Comparison of ENCODE assay signal across 9 mouse cellular contexts in the genomic region with DNA sequence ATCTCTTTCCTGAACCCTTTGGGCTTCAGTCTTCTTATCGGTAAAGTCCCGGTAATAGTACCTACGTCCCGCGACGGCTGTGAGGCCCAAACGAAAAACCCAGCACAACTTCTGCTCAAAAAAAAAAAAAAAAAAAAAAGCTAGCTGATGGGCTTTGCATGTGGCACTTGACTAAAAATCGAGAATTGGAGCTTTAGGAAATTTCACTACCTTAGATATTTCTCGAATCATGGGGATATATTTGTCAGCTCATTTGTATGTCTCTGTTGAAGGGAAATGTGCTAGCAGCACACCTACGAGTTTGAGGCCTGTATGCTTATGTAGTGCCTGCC. TPM values are rescaled to one million over a fixed set of nuclear protein-coding genes. Genes with fewer than 3 reads are reported as not detected.
DNase-seq lines count a peak whose midpoint lies in the region; ATAC-seq and TF ChIP-seq lines count a peak whose summit lies in the region.
"Had no signal": no experiment of that assay in that cellular context is flagged by ENCODE, and none has a peak within 500 bp of the region (broad histone marks: within the 10 kb centered on the region; RNA-seq: fewer than 3 reads in every experiment).

No protein-coding gene starts in this region.

- no peaks in the 10 kb centered on the region for H3K27me3 ChIP-seq in heart, embryonic 15.5 days
- H3K27me3 ChIP-seq in G1E (ENCODE audit: insufficient read depth, low read length): no peaks in the 10 kb centered on the region; the same call in 1 of the 2 replicates
- H3K27me3 ChIP-seq in forebrain, postnatal 0 days (ENCODE audit: insufficient read depth, low read length): no peaks in the 10 kb centered on the region
- H3K27me3 ChIP-seq in midbrain, embryonic 11.5 days (ENCODE audit: control insufficient read depth, insufficient read depth, low read length): no peaks in the 10 kb centered on the region
- H3K27me3 ChIP-seq: Patski had no signal

- peak overlapping the region; percentile 67 for H3K4me2 ChIP-seq in heart, embryonic 15.5 days
- H3K4me2 ChIP-seq in forebrain, postnatal 0 days (ENCODE audit: low read depth): peak overlapping the region; percentile 65
- H3K4me2 ChIP-seq in midbrain, embryonic 11.5 days: peak overlapping the region; percentile 52

- H3K27ac ChIP-seq in heart, embryonic 15.5 days: no peak overlapping the region
- peak overlapping the region; percentile 80; the same call in 1 of the 2 replicates for H3K27ac ChIP-seq in forebrain, postnatal 0 days (ENCODE audit: low read depth, low read length)
- no peak overlapping the region; the same call in 1 of the 2 replicates for H3K27ac ChIP-seq in midbrain, embryonic 11.5 days (ENCODE audit: low read depth, low read length)

- no peak for DNase-seq in heart, adult 8-10 months (ENCODE audit: low spot score)
- no peak for DNase-seq in G1E (ENCODE audit: low spot score)
- no peak for DNase-seq in forebrain, postnatal 0 days
- DNase-seq in midbrain, embryonic 11.5 days (ENCODE audit: low spot score, missing footprints): no peak
- no peak for DNase-seq in thymus, postnatal 10 days (ENCODE audit: low spot score in 2 of 2)
- no peak for DNase-seq in cerebellum, postnatal 10 days
- DNase-seq in urinary bladder, adult 18-20 months (ENCODE audit: low spot score in 2 of 2): no peak

- no peak for ATAC-seq in heart, embryonic 15.5 days (replicated peaks; ENCODE audit: insufficient number of reproducible peaks, insufficient read depth, low FRiP score, low read depth)
- ATAC-seq in G1E (ENCODE audit: extremely low read depth, insufficient number of reproducible peaks, low FRiP score, poor library complexity, severe bottlenecking): no peak
- ATAC-seq in forebrain, postnatal 0 days: no peak
- no peak for ATAC-seq in midbrain, embryonic 11.5 days (ENCODE audit: low FRiP score)

- TF ChIP-seq CTCF in G1E (IDR thresholded peaks at IDR 0.05; ENCODE audit: low read depth, low read length): no peak
- no peak for TF ChIP-seq CTCF in forebrain, postnatal 0 days (IDR thresholded peaks at IDR 0.05; ENCODE audit: low read depth)

- H3K36me3 ChIP-seq in heart, embryonic 15.5 days: peaks cover 3% of the 10 kb centered on the region; the same call in 1 of the 2 replicates
- H3K36me3 ChIP-seq in G1E (replicated peaks): peaks cover 28% of the 10 kb centered on the region
- no peaks in the 10 kb centered on the region; the same call in 1 of the 2 replicates for H3K36me3 ChIP-seq in forebrain, postnatal 0 days (ENCODE audit: insufficient read depth)
- no peaks in the 10 kb centered on the region for H3K36me3 ChIP-seq in midbrain, embryonic 11.5 days (ENCODE audit: control insufficient read depth, insufficient read depth, low read length)

- peak overlapping the region; percentile 71 for H3K4me3 ChIP-seq in heart, embryonic 15.5 days
- peak overlapping the region; percentile 87 for H3K4me3 ChIP-seq in G1E (ENCODE audit: low read depth, low read length)
- peak overlapping the region; percentile 85 for H3K4me3 ChIP-seq in forebrain, postnatal 0 days (ENCODE audit: low read depth, low read length)
- peak overlapping the region; percentile 96 for H3K4me3 ChIP-seq in midbrain, embryonic 11.5 days (ENCODE audit: low read depth, low read length)

- H3K9me3 ChIP-seq in heart, embryonic 15.5 days (replicated peaks): no peaks in the 10 kb centered on the region
- no peaks in the 10 kb centered on the region for H3K9me3 ChIP-seq in G1E (replicated peaks)
- no peaks in the 10 kb centered on the region for H3K9me3 ChIP-seq in forebrain, postnatal 0 days (ENCODE audit: low read length)
- H3K9me3 ChIP-seq in midbrain, embryonic 11.5 days (ENCODE audit: control insufficient read depth, low read length): no peaks in the 10 kb centered on the region

- WGBS in heart, embryonic 15.5 days: 1% methylated on average over 10 of the region's 10 CpGs
- 1% methylated on average over 10 of the region's 10 CpGs for WGBS in forebrain, postnatal 0 days
- 2% methylated on average over 10 of the region's 10 CpGs for WGBS in midbrain, embryonic 11.5 days

- peak overlapping the region; percentile 76 for H3K9ac ChIP-seq in heart, embryonic 15.5 days
- peak overlapping the region; percentile 90 for H3K9ac ChIP-seq in forebrain, postnatal 0 days
- H3K9ac ChIP-seq in midbrain, embryonic 11.5 days (ENCODE audit: low read length): peak overlapping the region; percentile 92

- peaks cover 10% of the 10 kb centered on the region for H3K4me1 ChIP-seq in heart, embryonic 15.5 days (replicated peaks)
- H3K4me1 ChIP-seq in G1E (ENCODE audit: insufficient read depth, low read depth, low read length): peaks cover 23% of the 10 kb centered on the region
- H3K4me1 ChIP-seq in forebrain, postnatal 0 days (ENCODE audit: insufficient read depth): peaks cover 7% of the 10 kb centered on the region
- H3K4me1 ChIP-seq in midbrain, embryonic 11.5 days (ENCODE audit: control insufficient read depth, insufficient read depth, low read length): peaks cover 4% of the 10 kb centered on the region; the same call in 1 of the 2 replicates

RNA-seq across cellular contexts. Expression of a gene that starts 0.9 kb away (rescaled TPM):
- polyA plus RNA-seq in heart, embryonic 15.5 days (2015; fragmentation: Nextera tagmentation; extraction: Ambion mirVana): 177 and 218 TPM in 2 replicates
- 100 to 1,000 TPM; 151 to 245 (median 188) TPM for total RNA-seq in heart, adult 8-10 months (2022)
- 76.8 and 89.7 TPM in 2 replicates for total RNA-seq in G1E (2014; fragmentation: Nextera tagmentation)
- total RNA-seq in G1E (2017): 205 and 219 TPM in 2 replicates
- 64.4 and 71.2 TPM in 2 replicates for polyA plus RNA-seq in G1E (2012)
- total RNA-seq in forebrain, postnatal 0 days (2014; rRNA removed): 109 and 111 TPM in 2 replicates
- 213 and 233 TPM in 2 replicates for polyA plus RNA-seq in forebrain, postnatal 0 days (2015; fragmentation: Nextera tagmentation; extraction: Ambion mirVana)
- polyA plus RNA-seq in midbrain, embryonic 11.5 days (2014; fragmentation: Nextera tagmentation; extraction: Ambion mirVana): 353 and 371 TPM in 2 replicates

RNA-seq across cellular contexts. Expression of a gene that starts 32.5 kb away (rescaled TPM):
- polyA plus RNA-seq in heart, embryonic 15.5 days (2015; fragmentation: Nextera tagmentation; extraction: Ambion mirVana): 6.4 and 10.4 TPM in 2 replicates
- total RNA-seq in heart, adult 8-10 months (2022): 10 to 100 TPM in 1 of 4 experiments, 1 to 10 TPM in 3; 7.0 to 13.0 (median 8.6) TPM
- total RNA-seq in G1E (2014; fragmentation: Nextera tagmentation): 39.2 and 43.1 TPM in 2 replicates
- total RNA-seq in G1E (2017): 42.1 and 50.8 TPM in 2 replicates
- polyA plus RNA-seq in G1E (2012): 5.7 and 14.0 TPM in 2 replicates
- 146 and 166 TPM in 2 replicates for total RNA-seq in forebrain, postnatal 0 days (2014; rRNA removed)
- 18.0 and 34.9 TPM in 2 replicates for polyA plus RNA-seq in forebrain, postnatal 0 days (2015; fragmentation: Nextera tagmentation; extraction: Ambion mirVana)
- polyA plus RNA-seq in midbrain, embryonic 11.5 days (2014; fragmentation: Nextera tagmentation; extraction: Ambion mirVana): 27.9 and 29.2 TPM in 2 replicates
